Mouse (Mus musculus) layer of hippocampus, adult 11-12 months (tissue): ENCODE results near the gene Oca2.

Experiments used
- DNase-seq: peaks from one replicate; pipeline ENCODE4 v3.0.0; 2022; ENCODE audit warnings: low spot score

Gene Oca2

GRCm38 (mm10) chr7:56239543-56239942, at the start of gene Oca2:
TSS of gene Oca2 (plus strand) at chr7:56239760.
- DNase-seq, result no peak

GRCm38 (mm10) chr7:56191041-56191440, 48.5 kb upstream of the Oca2 start:
- no peak for DNase-seq

GRCm38 (mm10) chr7:56191661-56192060, 47.9 kb upstream of the Oca2 start:
- DNase-seq, result no peak

- DNase-seq, result no peak
These were observed 37.9 kb upstream of the Oca2 start for GRCm38 (mm10) chr7:56201483-56202218.

- DNase-seq, result no peak
These were observed 36.7 kb upstream of the Oca2 start for GRCm38 (mm10) chr7:56202843-56203242.

GRCm38 (mm10) chr7:56203286-56203685, 36.3 kb upstream of the Oca2 start:
- DNase-seq, result no peak

- DNase-seq, result no peak
These were observed 34.7 kb upstream of the Oca2 start for GRCm38 (mm10) chr7:56204877-56205276.

- no peak for DNase-seq
These were observed 18.7 kb upstream of the Oca2 start for GRCm38 (mm10) chr7:56220811-56221210.

GRCm38 (mm10) chr7:56235794-56236423, 3.7 kb upstream of the Oca2 start:
- DNase-seq, result no peak

GRCm38 (mm10) chr7:56236617-56237016, 2.9 kb upstream of the Oca2 start:
- no peak for DNase-seq

GRCm38 (mm10) chr7:56254568-56254967, 15.0 kb downstream of the Oca2 start:
- DNase-seq, result no peak

- no peak for DNase-seq
These were observed 18.4 kb downstream of the Oca2 start for GRCm38 (mm10) chr7:56257875-56258441.

- no peak for DNase-seq
These were observed 37.9 kb downstream of the Oca2 start for GRCm38 (mm10) chr7:56277506-56277905.

GRCm38 (mm10) chr7:56291468-56292115, 52.0 kb downstream of the Oca2 start:
- peak; percentile 87 for DNase-seq

- no peak for DNase-seq
These were observed 64.8 kb downstream of the Oca2 start for GRCm38 (mm10) chr7:56304408-56304807.

GRCm38 (mm10) chr7:56314358-56314757, 74.8 kb downstream of the Oca2 start:
- DNase-seq, result no peak

GRCm38 (mm10) chr7:56315630-56316529, 76.3 kb downstream of the Oca2 start:
- DNase-seq, result no peak

GRCm38 (mm10) chr7:56327738-56328137, 88.2 kb downstream of the Oca2 start:
- DNase-seq, result no peak

- DNase-seq, result no peak
These were observed 109.0 kb downstream of the Oca2 start for GRCm38 (mm10) chr7:56348528-56348927.

GRCm38 (mm10) chr7:56356658-56357342, 117.2 kb downstream of the Oca2 start:
- peak; percentile 41 for DNase-seq

- no peak for DNase-seq
These were observed 142.3 kb downstream of the Oca2 start for GRCm38 (mm10) chr7:56381750-56382421.
